Mouse (Mus musculus) gastrocnemius, adult 18-20 months (tissue): Measurements from ENCODE around the gene Habp4. TPM values are rescaled to one million over a fixed set of nuclear protein-coding genes. Genes with fewer than 3 reads are reported as not detected.

Experiments used
- DNase-seq: peaks from one replicate; pipeline ENCODE4 v3.0.0; 2021; ENCODE audit warnings: low spot score
- total RNA-seq, 2 experiments: library from RNA; stranded (reverse); gene quantifications; 2 replicates each; pipeline ENCODE4 v1.2.3; 2021

Gene Habp4
- total RNA-seq, 2 experiments from 2014 or later, result 25.1 to 28.4 TPM

DNA sequence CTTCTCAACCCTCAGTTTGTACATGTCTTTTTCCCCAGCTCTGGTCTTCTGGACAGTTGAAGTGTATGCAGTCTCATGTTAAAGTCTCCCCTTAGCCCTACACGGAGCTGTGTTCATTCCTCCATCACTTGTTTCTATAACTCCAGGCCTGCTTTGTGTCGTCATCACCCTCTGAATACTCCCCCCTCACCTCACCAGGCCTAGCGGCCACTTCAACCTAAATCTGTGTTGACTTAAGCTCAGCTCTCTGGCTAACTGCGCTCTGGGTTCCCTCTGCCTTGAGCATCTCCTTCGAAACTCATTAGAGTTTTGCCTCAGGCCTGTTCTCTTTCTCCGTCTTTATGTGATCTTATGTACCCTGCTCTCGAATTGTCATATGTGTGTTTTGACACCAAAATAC lies 16.4 kb downstream of the Habp4 start:
- DNase-seq, result no peak

GRCm38 (mm10) chr13:64178746-64179652 lies 17.4 kb downstream of the Habp4 start:
- no peak for DNase-seq

GRCm38 (mm10) chr13:64180300-64180699 lies 18.7 kb downstream of the Habp4 start:
- DNase-seq, result no peak

GRCm38 (mm10) chr13:64180888-64181287 lies 19.3 kb downstream of the Habp4 start:
- peak; percentile 64 for DNase-seq

- DNase-seq, result no peak
Observed at GRCm38 (mm10) chr13:64182091-64182490, 20.5 kb downstream of the Habp4 start.

DNA sequence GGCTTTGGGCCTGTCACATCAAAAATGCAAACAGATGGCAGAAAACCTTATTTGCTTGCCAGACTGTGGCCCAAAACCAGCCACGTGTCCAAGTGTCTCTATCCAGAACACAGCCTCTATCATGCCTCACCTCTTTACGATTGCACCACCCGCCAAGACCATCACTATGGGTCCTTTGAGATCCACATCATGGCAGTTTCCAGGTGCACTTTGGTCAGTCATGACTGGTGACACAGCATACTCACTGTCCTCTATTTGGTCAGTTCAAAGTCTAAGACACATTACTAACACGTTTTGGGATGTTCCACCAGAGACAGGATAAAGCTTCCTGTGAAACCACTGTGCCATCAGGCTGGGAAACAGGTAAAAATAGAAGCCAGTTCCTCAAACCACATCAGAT lies 22.0 kb downstream of the Habp4 start:
- no peak for DNase-seq

DNA sequence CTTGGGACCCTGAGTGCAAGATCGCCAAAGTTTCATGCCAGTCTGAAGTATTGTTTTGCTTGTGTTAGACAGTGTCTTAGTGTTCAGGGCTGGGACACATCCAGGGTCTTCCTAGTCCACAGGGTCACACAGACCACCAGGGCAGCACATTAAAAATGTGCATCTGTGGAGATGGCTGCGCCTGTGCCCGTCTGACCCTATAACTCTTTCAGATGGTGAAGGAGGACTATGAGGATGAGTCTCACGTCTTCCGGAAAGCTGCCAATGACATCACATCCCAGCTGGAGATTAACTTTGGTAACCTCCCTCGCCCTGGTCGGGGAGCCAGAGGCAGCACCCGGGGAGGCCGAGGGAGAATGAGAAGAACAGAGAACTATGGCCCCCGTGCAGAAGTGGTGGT lies 22.7 kb downstream of the Habp4 start:
- DNase-seq, result peak; percentile 9

DNA sequence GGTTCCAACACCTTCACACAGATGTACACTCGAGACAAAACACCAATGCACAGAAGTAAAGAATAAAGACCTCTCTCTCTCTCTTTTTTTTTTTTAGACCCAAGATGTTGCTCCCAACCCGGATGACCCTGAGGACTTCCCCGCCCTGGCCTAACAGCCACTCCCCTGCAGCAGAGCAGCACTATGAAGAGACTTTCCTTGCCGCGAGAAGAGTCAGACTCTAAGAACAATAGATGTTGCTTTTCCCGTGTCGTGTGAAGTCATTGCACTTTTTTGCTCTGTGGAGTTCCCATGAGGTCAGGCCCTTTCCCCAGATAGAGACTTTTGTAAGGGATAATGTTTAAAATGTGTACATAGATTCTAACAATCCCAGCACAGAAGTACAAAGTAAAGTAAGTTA lies 23.6 kb downstream of the Habp4 start:
- no peak for DNase-seq

- no peak for DNase-seq
Observed at GRCm38 (mm10) chr13:64185586-64185985, 24.0 kb downstream of the Habp4 start.

DNA sequence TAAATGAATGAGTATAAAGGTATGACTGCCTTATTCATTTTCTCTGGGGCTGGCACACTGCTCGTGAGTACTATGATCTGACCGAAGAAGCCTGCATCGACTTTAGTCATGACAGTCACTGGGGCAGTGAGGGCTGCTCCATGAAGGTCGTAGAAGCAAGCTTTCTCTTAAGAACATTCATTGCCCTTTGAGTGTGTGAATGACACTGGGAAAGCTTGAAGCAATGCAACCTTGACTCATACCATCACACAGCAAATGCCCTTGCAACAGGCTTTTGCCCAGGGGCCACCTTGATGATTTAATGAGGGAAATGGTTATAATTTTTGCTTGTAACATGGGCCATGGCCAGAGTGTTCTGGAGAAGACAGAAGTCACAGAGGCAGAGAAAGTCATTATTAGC lies 24.9 kb downstream of the Habp4 start:
- no peak for DNase-seq

GRCm38 (mm10) chr13:64187065-64187464 lies 25.4 kb downstream of the Habp4 start:
- DNase-seq, result no peak

- no peak for DNase-seq
Observed at GRCm38 (mm10) chr13:64197899-64198298, 36.3 kb downstream of the Habp4 start.

- no peak for DNase-seq
Observed at GRCm38 (mm10) chr13:64198310-64198709, 36.7 kb downstream of the Habp4 start.

DNA sequence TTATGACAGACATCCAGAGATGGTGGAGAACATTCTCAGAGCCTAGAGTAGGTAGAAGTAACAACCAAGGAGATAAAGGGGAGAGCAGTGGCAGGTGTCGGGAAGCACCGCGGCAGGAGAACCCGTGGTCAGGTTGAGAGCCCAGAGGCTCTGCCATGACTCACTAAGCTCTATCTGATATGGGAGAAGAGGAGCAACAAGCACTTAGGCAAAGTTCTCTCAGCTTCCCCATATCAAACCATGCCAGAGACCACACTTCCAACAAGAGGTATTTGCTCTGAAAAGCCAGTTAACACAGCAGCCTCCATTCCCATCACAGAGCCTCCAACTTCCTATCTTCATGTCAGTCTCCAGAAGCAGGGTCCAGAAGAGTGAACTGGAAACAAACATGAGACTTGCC lies 39.3 kb downstream of the Habp4 start:
- no peak for DNase-seq

- DNase-seq, result no peak
Observed at GRCm38 (mm10) chr13:64204726-64205125, 43.1 kb downstream of the Habp4 start.

DNA sequence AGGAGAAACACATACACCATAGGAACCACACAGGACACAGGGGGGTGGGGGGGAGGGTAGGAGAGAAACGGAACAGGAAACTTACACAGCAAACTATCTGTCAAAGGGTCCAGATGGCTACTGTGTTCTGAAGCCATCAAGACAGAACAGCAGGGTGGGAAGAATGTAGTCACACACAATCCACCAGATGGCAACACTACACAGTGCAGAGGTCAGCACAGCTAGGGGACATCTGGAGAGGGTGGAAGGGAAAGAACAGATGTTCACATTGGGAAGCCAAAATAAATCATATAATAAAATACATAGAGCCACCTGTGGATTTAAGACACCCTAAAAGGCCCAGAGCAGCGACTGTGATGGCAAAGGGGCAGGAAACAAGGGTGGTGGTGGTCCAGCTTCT lies 43.6 kb downstream of the Habp4 start:
- no peak for DNase-seq

- DNase-seq, result no peak
Observed at GRCm38 (mm10) chr13:64208146-64208545, 46.5 kb downstream of the Habp4 start.

DNA sequence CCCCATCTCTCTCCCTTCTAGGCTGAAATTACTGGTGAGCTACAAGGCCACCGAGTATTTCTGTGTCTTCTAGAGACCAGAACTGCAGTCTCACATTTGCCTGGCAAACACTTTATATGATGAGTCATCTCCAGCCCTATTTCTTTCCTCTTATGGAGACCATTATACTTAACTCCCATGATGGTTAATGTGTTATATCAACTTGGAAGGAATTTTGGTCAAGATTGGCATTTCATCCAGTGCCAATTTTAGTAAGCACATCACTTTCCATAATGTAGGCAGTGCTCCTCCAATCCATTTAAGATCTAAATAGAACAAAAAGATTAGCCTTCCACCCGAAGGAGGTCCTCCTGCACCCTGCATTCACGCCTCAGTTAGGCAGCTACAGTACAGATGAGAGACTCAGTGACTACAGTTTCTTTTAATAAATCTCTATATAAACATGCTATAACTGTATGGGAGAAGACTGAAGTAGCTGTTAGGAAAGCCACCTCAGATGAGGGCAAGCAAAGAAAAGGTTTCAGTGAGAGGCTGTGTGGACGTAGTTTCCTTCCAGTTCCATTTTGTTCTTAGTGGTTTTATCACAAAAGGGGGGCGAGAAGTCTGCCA lies 50.5 kb downstream of the Habp4 start:
- DNase-seq, result no peak

DNA sequence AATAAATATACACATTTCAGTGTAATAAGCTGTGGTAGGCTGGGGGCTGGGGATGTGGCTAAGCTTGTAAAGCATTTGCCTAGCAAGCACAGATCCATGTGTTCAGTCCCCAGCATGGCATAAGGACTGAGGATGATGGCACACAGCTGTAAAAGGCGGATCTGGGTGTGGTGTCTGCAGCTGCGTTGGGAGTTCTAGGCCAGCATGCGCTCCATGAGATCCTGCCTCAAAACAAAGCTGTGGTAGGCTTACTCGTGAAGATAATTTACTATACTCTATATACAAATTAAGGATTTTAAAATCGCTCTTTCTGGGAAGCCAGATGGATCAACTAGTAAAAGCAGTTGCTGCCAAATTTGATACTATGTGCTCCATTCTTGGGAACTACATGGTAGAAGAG lies 53.3 kb downstream of the Habp4 start:
- no peak for DNase-seq

DNA sequence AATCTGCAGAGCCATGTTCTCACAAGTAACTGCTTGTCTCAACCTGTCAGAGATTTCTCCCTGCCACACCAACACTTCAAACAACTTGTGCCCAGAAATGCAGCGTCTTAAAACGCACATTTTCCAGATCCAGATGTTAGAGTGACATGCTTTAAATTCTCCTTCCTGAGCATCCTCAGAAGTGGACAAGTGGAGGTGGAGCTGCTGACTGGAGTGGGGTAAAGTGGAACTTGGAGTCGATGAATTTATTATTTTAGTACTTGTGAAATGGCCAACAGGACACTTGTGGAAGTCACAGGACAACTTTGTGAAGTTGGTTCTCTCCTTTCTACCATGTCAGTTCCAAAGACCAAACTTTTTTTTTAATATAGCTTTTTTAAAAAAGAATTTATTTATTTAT lies 64.1 kb downstream of the Habp4 start:
- DNase-seq, result no peak

DNA sequence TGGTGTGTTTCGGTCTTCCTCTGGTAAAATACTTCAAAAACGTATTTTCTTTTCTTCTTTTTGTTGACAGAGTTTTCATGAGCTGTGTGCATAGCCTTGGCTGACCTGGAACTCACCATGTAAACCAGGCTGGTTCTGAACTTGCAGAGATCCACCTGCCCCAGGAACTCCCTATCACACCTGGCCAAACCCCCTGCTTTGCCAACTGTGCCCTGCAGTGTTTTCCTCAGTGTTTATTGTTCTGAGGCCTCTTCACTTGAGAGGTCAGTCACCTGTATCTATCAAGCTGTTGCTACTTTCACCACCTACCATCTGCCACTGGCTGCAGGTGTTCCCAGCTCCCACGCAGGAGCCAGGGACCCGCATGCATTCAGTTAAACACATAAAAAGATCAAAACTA lies 65.1 kb downstream of the Habp4 start:
- DNase-seq, result no peak

DNA sequence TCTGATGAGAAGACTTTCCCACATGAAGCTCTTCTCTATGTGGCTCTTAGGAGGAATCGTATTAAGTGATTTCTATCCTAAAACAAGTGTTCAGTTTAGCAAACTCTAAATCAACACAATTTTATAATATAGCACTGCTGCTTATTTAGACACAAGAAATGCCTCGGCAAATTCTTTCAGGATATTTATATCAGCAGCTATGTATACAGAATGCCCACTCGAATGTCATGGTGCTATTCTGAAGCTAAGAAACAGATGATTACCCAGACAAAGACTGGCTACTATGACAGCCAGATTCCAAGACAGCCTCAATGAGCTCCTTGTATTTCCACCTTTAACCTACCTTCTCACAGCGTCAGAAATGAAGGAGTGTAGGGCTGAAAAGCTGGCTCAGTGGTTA lies 71.5 kb downstream of the Habp4 start:
- DNase-seq, result no peak

GRCm38 (mm10) chr13:64235062-64235715 lies 73.6 kb downstream of the Habp4 start:
- DNase-seq, result no peak
